Mouse (Mus musculus): ENCODE data around the gene 1700061G19Rik.

1700061G19Rik gene

DNA sequence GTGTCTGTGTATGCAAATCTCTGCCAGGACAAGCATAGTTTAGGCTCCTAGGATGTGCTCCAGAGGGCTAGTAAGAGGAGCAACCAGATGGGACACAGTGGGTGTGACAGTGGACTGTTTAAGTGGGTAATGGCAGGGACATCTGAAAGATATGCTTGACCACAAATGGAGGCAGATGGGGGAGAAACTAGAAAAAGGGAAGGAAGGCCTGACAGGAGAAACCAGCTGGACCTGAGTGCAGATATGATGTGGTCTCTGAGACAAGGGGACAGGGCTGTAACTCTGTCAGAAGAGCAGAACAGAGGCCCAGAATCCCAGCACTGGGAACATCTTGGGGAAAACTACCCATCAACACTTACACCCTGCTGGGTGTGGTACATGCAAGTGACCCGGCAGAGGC lies 54.3 kb downstream of the 1700061G19Rik start:
- DNase-seq, result no peak

- no peak for DNase-seq
Observed at GRCm38 (mm10) chr17:56930026-56930425, 54.7 kb downstream of the 1700061G19Rik start.

DNA sequence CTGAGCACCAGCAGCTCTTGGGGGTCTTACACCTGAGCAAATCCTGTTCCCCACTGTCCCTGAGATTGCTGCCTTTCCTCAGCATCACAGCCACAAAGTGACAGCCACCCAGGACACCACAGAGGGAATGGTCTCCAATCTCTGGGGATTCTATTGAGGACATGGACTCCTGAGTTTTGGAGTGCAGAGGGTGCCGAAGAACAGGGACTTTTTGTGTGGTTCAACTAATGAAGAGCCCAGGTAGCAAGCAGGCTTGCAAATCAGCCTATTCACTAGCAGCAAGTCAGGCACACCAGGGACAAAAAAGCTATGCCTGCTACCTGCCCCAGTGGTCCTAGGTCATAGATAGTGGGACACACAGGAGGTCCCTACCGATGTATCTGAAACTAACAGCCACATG lies 58.1 kb downstream of the 1700061G19Rik start:
- no peak for DNase-seq

GRCm38 (mm10) chr17:56934545-56935330 lies 59.5 kb downstream of the 1700061G19Rik start:
- DNase-seq, result peak; percentile 69

DNA sequence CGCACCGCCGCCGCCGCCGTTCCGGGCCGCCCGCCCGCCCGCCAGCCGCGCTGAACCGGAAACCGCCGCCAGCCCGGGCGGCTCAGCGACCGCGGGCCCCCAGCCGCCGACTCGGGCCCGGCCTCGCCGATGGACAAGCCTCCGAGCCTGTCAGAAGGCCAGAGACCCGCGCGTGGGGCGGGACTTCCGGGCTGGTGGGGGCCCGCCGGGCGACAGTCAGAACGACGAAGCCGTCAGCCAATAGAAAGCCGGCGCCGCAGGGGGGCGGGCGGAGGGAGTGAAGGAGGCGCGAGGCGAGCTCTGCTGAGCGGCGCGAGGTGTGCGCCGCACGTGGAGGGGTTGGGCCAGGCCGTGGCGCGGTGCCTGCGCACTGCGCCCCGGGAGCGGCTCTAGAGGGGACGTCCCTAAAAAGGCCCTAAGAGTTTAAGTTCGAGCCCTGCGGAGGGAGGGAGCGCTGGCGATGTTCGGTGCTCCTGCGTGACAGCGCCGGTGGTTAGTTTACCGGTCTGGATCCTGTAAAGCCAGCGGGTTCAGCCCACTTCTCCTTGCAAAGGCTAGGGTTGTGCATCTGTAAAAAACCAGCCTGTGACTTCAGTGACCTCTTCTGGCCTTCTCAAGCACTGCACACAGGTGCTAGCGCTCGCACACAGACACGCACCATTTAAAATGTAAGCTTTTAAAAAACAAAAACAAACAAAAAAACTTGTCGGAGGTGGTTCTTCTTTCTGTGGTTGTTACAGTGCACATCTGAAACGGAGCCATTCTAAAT lies 60.3 kb downstream of the 1700061G19Rik start, which contains the start of gene Mllt1:
Gene Mllt1 (minus strand): TSS at position 53 of the 769 bp plus-strand sequence.
- DNase-seq, result peak; percentile 100

- no peak for DNase-seq
Observed at GRCm38 (mm10) chr17:56936731-56937130, 61.5 kb downstream of the 1700061G19Rik start.

All from thymus, postnatal 14 days (tissue).